Mouse (Mus musculus) erythroblast, embryonic 14.5 days (primary cell): ENCODE measurements around the gene Gp5. TPM values are rescaled to one million over a fixed set of nuclear protein-coding genes. Genes with fewer than 3 reads are reported as not detected.
A peak's percentile ranks its signal among the peaks of the same experiment; 100 is the strongest.

Experiments
- H3K27me3 ChIP-seq: 2 replicates; pipeline ENCODE4 v1.6.1; 2012; ENCODE audit warnings: inconsistent platforms; ENCODE audit not compliant: control insufficient read depth
- H3K36me3 ChIP-seq: 2 replicates; pipeline ENCODE4 v1.6.1; 2012; ENCODE audit warnings: mild to moderate bottlenecking, inconsistent platforms; ENCODE audit not compliant: control insufficient read depth
- H3K4me1 ChIP-seq: 2 replicates; pipeline ENCODE4 v1.6.1; 2012; ENCODE audit warnings: inconsistent platforms; ENCODE audit not compliant: control insufficient read depth
- H3K4me3 ChIP-seq: replicated peaks from 2 replicates; pipeline ENCODE3; 2012; ENCODE audit warnings: moderate library complexity, mild to moderate bottlenecking, inconsistent platforms
- H3K9me3 ChIP-seq: 2 replicates; pipeline ENCODE4 v1.6.1; 2012; ENCODE audit warnings: low read length, inconsistent platforms, mixed read lengths; ENCODE audit not compliant: control insufficient read depth
- GATA1 ChIP-seq: IDR thresholded peaks from 2 replicates; pipeline ENCODE4 v1.6.1; 2012; ENCODE audit warnings: low read length, inconsistent platforms, mixed read lengths
- TAL1 ChIP-seq: IDR thresholded peaks from 3 replicates; pipeline ENCODE4 v1.6.1; 2012; ENCODE audit warnings: low read length, inconsistent platforms, mixed read lengths
- polyA plus RNA-seq: library from polyadenylated mRNA; stranded (reverse); fragments of >175 nt; gene quantifications from 2 replicates; pipeline ENCODE4 v1.2.3, GENCODE M21; 2012

Gene Gp5
- polyA plus RNA-seq, 1 experiment = 0.35 TPM

GRCm38 (mm10) chr16:30282844-30283495 lies 27.6 kb downstream of the Gp5 start, which contains the start of gene Lrrc15:
Lrrc15 (minus strand) TSS chr16:30283256.
- TF ChIP-seq TAL1 (no peak), GATA1 (no peak)
- Histone ChIP-seq H3K27me3 (peaks cover 47% of the 10 kb centered on the region), H3K9me3 (no peaks in the 10 kb centered on the region), H3K36me3 (no peaks in the 10 kb centered on the region), H3K4me1 (no peaks in the 10 kb centered on the region), H3K4me3 (no peak within 1 kb of the TSS)

GRCm38 (mm10) chr16:30280676-30281297 lies 29.8 kb downstream of the Gp5 start:
- H3K4me1 ChIP-seq = no peaks in the 10 kb centered on the region
- TF ChIP-seq TAL1 = no peak
- no peak for TF ChIP-seq GATA1

GRCm38 (mm10) chr16:30278406-30278805 lies 32.2 kb downstream of the Gp5 start:
- no peak overlapping the region for H3K4me3 ChIP-seq
- H3K4me1 ChIP-seq = no peaks in the 10 kb centered on the region
- H3K36me3 ChIP-seq = no peaks in the 10 kb centered on the region
- H3K9me3 ChIP-seq = no peaks in the 10 kb centered on the region
- H3K27me3 ChIP-seq = peaks cover 22% of the 10 kb centered on the region
- TF ChIP-seq TAL1 (no peak), GATA1 (no peak)

More at GRCm38 (mm10) chr16:30280676-30281297, 29.8 kb downstream of the Gp5 start:
- H3K27me3 ChIP-seq = peaks cover 45% of the 10 kb centered on the region
- no peaks in the 10 kb centered on the region for H3K36me3 ChIP-seq
- no peak overlapping the region for H3K4me3 ChIP-seq
- no peaks in the 10 kb centered on the region for H3K9me3 ChIP-seq

- H3K36me3 ChIP-seq = no peaks in the 10 kb centered on the region
- H3K4me3 ChIP-seq = no peak overlapping the region
- no peak for TF ChIP-seq GATA1
- TF ChIP-seq TAL1 = no peak
- no peaks in the 10 kb centered on the region for H3K9me3 ChIP-seq
- H3K4me1 ChIP-seq = no peaks in the 10 kb centered on the region
- no peaks in the 10 kb centered on the region for H3K27me3 ChIP-seq
Measured at GRCm38 (mm10) chr16:30275558-30276340, 34.8 kb downstream of the Gp5 start.

GRCm38 (mm10) chr16:30273065-30273464 lies 37.5 kb downstream of the Gp5 start:
- no peaks in the 10 kb centered on the region for H3K4me1 ChIP-seq

GRCm38 (mm10) chr16:30271941-30272595 lies 38.5 kb downstream of the Gp5 start:
- Histone ChIP-seq H3K4me1 (no peaks in the 10 kb centered on the region), H3K36me3 (no peaks in the 10 kb centered on the region), H3K4me3 (no peak overlapping the region), H3K27me3 (no peaks in the 10 kb centered on the region), H3K9me3 (no peaks in the 10 kb centered on the region)
- TF ChIP-seq TAL1 = no peak

More at GRCm38 (mm10) chr16:30273065-30273464, 37.5 kb downstream of the Gp5 start:
- Histone ChIP-seq H3K9me3 (no peaks in the 10 kb centered on the region), H3K4me3 (no peak overlapping the region), H3K27me3 (no peaks in the 10 kb centered on the region), H3K36me3 (no peaks in the 10 kb centered on the region)
- no peak for TF ChIP-seq TAL1
- TF ChIP-seq GATA1 = no peak

- no peak overlapping the region for H3K4me3 ChIP-seq
- H3K36me3 ChIP-seq = no peaks in the 10 kb centered on the region
- no peaks in the 10 kb centered on the region for H3K27me3 ChIP-seq
- H3K4me1 ChIP-seq = no peaks in the 10 kb centered on the region
- TF ChIP-seq TAL1 (no peak), GATA1 (no peak)
- no peaks in the 10 kb centered on the region for H3K9me3 ChIP-seq
Measured at GRCm38 (mm10) chr16:30271223-30271761, 39.3 kb downstream of the Gp5 start.

- no peaks in the 10 kb centered on the region for H3K9me3 ChIP-seq
- peak within 1 kb of the TSS; percentile 40 for H3K4me3 ChIP-seq
- no peaks in the 10 kb centered on the region for H3K27me3 ChIP-seq
- TF ChIP-seq TAL1 = no peak
- TF ChIP-seq GATA1 = no peak
- no peaks in the 10 kb centered on the region for H3K4me1 ChIP-seq
- H3K36me3 ChIP-seq = no peaks in the 10 kb centered on the region
Measured at GRCm38 (mm10) chr16:30267359-30267758, 43.2 kb downstream of the Gp5 start, which contains the start of gene Cpn2. Cpn2 (minus strand) TSS chr16:30267499.
